Mouse (Mus musculus) retina, embryonic 14.5 days (tissue): ENCODE results near the gene Nectin3.
"Not testable (repeated sequence)": the region's sequence is repeated elsewhere in the genome, so short reads cannot be mapped to it uniquely, and the experiment has no call there.

Experiments
- DNase-seq: peaks from one replicate; pipeline ENCODE4 v3.0.0-alpha.2; 2015; ENCODE audit warnings: low spot score

Gene Nectin3

DNA sequence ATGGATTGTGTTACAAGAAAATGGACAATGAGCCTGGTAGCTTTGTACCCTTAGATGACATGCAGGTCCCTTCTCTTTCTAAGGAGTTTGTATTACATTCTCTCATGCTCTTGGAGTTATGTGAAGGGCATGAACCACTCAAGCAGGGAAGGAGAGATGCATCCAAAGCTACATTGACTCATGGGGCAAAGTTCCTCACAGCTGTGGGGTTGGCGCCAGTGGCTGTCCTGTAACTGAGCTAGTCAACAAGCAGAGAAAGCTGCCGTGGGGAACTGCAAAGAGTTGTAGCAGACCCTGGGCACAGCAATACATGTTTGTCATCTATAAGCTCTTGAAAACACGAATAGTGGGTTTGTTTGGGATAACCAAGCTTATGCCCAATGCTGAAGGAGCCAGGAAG, 82.1 kb downstream of the Nectin3 start:
- no peak for DNase-seq

DNA sequence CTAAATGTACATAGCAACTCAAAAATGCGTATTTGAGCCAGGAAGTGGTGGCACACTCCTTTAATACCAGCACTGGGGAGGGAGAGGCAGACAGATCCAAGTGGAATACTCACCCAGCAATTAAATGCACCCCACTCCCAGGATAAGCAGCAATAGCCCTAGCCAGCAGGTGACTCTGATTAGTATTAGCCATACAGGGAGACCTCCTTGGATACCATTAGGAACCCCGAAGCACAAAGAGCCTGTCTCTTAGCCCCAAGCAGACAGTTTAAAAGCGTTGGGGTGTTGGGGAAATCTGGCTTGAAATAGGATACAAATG, 87.6 kb downstream of the Nectin3 start:
- no peak for DNase-seq

DNA sequence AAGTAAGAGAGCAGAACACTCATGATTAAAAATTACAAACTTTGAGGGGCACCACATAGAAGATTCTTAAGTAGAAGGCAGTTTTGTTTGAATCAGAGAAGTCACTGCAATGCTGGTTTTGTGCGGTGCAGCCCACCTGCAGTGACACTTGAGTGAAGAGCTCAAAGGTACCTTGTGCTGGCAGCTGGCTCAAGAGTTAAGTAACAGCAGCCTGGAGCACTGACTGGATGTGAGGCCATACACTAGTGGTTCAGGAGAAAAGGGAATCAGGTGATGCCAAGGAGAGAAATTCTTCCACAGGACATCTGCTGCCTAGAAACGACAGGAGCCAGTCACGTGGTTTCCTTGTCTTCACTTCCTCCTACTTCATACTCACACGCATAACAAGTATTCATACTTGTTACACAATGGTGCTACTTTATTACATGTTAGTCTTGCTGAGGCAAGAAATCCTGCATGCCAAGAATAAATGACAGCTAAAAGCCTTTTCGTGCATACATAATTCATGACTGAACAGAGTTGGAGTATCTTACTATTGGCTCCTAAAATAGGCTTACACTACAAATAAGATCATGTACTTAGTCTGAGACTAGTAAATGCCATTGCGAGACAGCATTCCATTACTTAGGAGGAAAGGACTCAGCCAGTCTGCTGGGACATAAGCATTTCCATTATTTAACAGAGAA, 88.1 kb downstream of the Nectin3 start:
- no peak for DNase-seq

DNA sequence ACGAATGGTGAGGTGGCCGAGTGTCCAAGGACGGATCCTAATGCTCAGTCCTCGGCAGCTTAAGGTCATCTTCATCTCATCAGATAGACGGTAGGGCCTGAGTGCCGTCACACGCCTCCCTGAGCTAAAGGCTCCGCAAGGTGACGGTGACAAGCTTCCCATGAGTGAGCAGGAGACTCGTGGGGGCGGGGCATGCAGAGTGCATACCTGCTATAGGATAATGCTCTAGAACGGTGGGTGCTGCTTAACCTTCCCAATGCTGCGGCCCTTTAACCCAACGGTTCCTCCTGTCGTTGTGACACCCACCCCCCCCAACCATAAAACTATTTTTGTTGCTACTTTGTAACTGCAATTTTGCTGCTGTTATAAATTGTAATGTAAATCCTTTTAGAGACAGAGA, 90.3 kb downstream of the Nectin3 start:
- no peak for DNase-seq

DNA sequence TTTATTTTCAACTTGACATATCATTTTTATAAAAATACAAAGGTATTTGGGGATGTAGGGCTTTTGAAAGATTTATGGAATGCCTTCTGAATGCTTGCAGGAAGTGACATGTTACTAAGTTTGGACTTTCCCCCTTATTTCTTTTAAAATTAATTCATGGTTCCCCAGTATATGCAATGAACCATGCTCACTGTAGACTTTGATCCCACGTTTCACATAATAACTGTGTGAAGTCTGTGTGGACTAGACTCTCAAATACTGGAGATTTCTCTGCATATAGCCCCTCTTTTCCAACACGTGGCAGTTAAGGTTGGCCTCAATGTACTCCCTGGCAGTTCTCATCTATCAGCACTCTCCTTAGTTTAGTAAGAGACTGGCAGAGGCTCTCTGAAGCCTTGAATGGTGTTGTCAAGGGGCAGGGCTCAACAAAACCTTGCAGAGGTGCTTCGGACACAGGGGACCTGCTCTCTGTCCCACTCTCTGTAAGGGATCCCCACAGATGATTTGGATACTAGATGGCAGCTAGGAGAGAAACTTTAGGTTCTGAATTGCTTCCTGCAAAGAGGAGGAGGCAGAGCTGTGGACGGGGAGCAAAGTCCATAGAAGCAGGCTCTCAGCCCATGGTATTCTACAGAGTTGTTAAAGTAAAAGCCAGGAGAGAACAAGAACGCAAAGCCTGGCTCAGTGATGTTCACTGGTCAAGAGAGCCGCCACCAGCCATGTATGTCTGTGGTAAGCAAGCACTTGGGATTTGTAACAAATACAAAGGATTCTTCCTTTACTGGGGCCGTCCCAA, 91.3 kb downstream of the Nectin3 start:
- no peak for DNase-seq

DNA sequence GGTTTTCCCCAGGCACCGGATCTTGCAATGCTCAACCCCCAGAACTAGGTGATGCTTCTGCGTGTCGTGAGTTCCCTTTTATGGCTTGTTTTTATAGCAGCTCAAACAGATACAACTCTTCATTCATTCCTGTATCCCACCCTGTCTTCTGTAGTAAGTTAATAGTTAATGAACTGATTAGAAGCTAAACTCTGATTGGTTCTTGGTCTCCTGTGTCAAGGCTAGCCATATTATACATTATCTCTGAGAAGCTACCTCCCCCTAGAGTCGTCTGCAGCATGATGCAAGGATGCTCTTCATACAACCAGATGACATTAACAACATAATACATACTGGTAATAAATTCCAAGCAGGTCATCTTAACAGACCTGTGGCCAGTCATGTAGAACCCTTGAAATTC, 100.4 kb downstream of the Nectin3 start:
- DNase-seq = no peak

DNA sequence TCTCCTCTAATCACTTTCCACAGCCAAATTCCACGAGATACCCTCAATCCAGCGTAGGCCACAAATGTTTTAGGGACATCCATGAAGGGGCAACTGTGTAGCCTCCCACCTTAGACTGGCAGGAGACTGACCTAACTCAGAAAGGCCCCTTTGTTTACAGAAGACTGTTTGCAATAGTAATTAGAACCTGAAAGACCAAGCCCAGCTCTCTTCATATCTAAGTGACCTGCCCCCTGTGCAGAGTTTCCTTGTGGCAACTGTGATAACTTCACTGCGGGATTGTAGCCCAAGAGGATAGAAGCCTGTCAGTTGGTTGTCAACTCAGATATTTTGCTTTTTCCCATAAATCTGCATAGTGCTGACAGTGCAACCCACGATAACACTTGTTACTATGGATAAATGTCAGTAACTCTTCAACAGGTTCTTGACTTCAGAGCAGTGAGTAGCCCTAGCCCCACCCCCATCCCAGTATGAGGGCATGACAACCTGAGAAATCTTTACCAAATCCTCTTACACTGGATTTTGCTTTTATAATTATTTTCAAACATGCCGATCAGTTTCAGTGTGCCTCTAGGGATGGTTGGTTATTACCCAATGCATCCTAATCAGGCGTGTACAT, 108.8 kb downstream of the Nectin3 start:
- DNase-seq = peak; percentile 16

DNA sequence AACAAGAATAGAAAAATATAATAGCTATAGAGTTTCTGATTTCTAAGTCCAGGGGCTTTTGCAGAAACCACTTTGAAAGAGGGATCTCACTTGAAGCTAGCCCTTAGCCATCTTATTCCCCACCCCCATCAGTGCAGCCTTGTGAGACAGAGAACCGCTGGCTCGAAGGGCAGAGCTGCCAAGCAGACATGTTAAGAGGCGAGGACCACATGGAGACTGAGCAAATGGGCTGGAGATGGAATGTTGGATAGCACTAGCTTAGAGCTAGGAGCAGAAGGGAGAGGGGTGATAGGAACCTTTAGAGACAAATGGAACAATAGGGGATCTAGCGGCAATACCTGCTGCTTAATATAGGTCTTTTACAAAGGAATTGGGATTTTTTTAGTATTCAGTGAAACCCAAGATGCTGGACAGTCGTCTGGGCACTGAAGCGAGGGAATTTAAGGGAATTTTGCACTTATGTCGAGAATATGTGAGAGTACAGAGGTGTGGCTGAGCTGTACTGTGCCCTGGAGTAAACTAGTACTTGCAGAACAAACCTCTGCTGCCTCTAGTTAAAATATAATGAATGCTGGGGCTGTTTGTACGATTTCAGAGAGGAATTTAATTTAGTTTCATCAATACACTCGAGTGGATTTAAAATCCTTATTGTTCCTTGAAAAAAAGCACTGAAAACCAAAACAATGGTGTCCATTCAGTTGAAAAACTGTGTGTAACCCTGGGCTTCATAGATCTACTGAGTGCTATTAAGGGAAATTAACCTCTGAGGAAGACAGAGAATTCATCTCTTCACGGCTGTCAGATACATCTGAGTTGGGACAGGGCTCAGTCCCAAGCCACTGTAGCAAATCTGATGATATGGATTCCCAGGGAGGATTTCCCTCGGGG, 109.6 kb downstream of the Nectin3 start:
- DNase-seq = no peak

DNA sequence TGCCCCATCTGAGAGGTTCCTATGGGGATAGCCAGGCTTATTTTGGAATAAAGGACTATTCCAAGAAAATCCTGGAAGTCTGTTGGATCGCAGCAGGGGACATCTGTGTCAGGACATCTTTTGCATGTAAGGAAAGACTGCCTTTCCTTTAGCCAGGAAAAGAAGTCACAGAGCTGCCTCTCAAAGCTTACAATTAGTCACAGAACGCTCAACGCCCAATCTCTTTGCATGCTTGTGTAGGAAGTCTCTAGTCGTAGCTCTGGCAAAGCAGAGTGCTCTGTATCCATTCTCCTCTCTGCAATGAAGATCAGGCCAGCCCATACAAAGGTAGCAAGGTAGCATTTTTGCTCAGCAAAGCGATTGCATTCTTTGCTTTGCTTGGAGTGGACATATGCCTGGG, 114.0 kb downstream of the Nectin3 start:
- no peak for DNase-seq

DNA sequence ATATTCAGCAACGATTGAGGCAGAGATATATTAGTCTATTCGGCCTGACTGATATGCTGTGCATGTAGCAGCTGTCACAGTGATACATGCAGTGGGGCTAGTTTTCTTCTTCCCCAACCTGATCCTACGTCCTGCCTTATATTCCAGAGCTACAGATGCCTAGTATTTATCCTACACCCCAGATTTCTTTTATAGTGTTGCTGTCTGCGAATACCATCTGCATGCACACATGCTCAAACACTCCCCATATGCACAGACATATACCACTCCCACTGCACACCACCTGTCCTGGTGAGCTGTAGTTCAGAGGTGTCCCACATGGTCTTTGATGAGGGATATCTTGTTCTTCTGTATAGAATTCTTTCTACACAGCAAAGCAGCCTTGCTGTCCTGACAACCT, 115.0 kb downstream of the Nectin3 start:
- no peak for DNase-seq

DNA sequence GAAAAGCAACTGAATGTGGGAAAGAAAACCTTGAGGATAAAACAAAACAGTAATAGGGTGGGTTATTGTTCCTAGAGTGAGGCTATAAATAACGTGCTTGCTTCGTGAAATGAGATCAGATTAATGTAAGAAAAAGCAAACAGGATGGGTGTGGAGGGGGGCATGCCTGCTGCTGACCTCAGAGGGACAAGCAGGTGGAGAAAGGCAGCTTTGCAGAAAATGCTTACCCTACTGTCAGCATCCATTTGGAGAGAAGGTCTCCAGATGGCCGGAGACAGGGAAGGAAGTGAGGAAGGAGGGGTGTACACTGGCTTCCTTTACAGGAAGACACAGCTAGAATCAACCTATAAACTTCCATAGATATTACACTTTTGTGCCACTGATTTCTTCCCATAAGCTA, 121.8 kb downstream of the Nectin3 start:
- DNase-seq = no peak

DNA sequence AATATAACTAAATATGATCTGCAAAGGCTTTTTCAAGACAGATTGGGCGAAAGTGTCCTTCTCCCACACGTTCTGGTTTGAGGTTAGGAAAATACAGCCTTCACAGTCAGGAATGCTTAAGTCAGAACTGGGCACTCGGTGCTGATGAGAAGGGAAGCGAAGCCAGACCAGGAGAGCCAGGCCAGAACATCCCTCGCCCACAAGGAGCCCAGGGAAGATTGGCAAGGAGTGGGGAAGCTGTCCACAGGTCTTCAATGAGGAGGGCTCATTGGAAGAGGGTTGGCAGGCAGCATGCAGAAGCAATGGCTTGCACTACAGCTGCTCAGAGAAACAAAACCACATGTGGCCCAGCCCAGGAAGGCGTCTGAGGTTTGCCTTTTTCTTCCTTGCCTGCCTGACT, 136.3 kb downstream of the Nectin3 start:
- DNase-seq = peak; percentile 4

DNA sequence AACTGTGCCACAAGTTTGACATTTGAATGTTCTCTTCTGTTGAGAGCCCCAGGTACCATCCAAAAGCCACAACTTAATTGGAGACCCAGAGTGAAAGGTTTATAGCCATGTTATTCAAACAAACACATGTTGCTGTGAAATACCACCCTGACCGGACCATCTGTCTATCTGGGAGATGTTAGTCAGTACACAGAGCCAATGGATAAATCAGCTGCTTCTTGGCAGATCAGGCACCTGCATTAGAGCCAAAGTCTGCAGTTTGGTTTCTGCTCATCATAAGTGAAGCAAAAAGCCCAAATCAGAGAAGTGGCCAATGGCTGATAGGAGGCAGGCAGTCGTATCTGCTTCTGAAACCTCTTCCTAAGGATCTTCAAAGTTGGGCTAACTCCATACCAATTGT, 140.7 kb downstream of the Nectin3 start:
- not testable (repeated sequence) for DNase-seq

DNA sequence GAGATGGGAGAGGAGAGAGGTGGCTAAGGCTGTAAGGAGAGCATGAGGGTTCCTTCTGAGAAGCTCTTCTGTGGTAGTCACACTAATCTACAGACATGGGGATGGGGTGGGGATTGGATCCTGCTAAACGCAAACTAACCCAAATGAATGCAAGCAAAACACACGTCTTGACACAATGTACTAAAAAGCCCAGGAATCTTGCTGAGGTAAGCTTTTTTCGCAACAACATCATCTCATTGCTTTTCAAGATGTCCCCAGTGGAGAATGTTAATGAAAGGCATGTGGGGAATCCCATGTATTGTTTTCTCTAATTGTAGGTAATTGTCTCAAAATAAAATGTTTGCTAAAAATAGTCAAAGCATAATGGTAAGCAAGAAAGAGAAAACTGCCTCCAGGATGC, 141.7 kb downstream of the Nectin3 start:
- no peak for DNase-seq
